Mouse (Mus musculus) CD4-positive helper T cell, adult 2 months (primary cell): ENCODE data around the gene Uchl5.

ENCODE experiments used
- DNase-seq: peaks from one replicate; pipeline ENCODE4 v3.0.0-alpha.2; 2012; ENCODE audit warnings: low read depth, missing footprints, low spot score

Gene Uchl5

GRCm38 (mm10) chr1:143788584-143789227 is 11.6 kb downstream of the Uchl5 start:
- peak; percentile 55 for DNase-seq

- peak; percentile 76 for DNase-seq
These were observed 26.5 kb downstream of the Uchl5 start for GRCm38 (mm10) chr1:143803537-143803936.

- no peak for DNase-seq
These were observed 32.0 kb downstream of the Uchl5 start for GRCm38 (mm10) chr1:143809062-143809461.

- DNase-seq = peak; percentile 69
These were observed 36.7 kb downstream of the Uchl5 start for GRCm38 (mm10) chr1:143813676-143814360.

GRCm38 (mm10) chr1:143820096-143820877 is 43.2 kb downstream of the Uchl5 start:
- DNase-seq = no peak

GRCm38 (mm10) chr1:143822677-143823076 is 45.6 kb downstream of the Uchl5 start:
- DNase-seq = no peak

GRCm38 (mm10) chr1:143830713-143831112 is 53.6 kb downstream of the Uchl5 start:
- DNase-seq = no peak

GRCm38 (mm10) chr1:143836363-143837182 is 59.5 kb downstream of the Uchl5 start:
- DNase-seq = no peak

- DNase-seq = no peak
These were observed 60.6 kb downstream of the Uchl5 start for GRCm38 (mm10) chr1:143837681-143838080.

- DNase-seq = no peak
These were observed 61.9 kb downstream of the Uchl5 start for GRCm38 (mm10) chr1:143838896-143839410.

- DNase-seq = no peak
These were observed 75.3 kb downstream of the Uchl5 start for GRCm38 (mm10) chr1:143852329-143852728.

- no peak for DNase-seq
These were observed 75.8 kb downstream of the Uchl5 start for GRCm38 (mm10) chr1:143852779-143853358.

- peak; percentile 32 for DNase-seq
These were observed 76.6 kb downstream of the Uchl5 start for GRCm38 (mm10) chr1:143853691-143854115.

- DNase-seq = no peak
These were observed 78.6 kb downstream of the Uchl5 start for GRCm38 (mm10) chr1:143855706-143856105.
